Mouse (Mus musculus) embryo, embryonic 10 days (tissue): Measurements from ENCODE around the gene Gm10197.
A peak's percentile ranks its signal among the peaks of the same experiment; 100 is the strongest.
"Not testable (repeated sequence)": the region's sequence is repeated elsewhere in the genome, so short reads cannot be mapped to it uniquely, and the experiment has no call there.

Source experiments
- DNase-seq: peaks from one replicate; pipeline ENCODE4 v3.0.0-alpha.2; 2015; ENCODE audit warnings: low spot score

The Gm10197 gene

GRCm38 (mm10) chr19:53371666-53372065 lies at the start of gene Gm10197:
Gene Gm10197 (minus strand): TSS chr19:53371766.
- no peak for DNase-seq

GRCm38 (mm10) chr19:53420924-53421582 lies 49.5 kb upstream of the Gm10197 start:
- peak; percentile 90 for DNase-seq

GRCm38 (mm10) chr19:53419834-53420233 lies 48.3 kb upstream of the Gm10197 start:
- peak; percentile 85 for DNase-seq

- no peak for DNase-seq
Observed at GRCm38 (mm10) chr19:53415198-53415597, 43.6 kb upstream of the Gm10197 start.

GRCm38 (mm10) chr19:53414650-53415049 lies 43.1 kb upstream of the Gm10197 start:
- DNase-seq = no peak

GRCm38 (mm10) chr19:53413617-53414380 lies 42.2 kb upstream of the Gm10197 start:
- DNase-seq = no peak

GRCm38 (mm10) chr19:53412149-53412848 lies 40.7 kb upstream of the Gm10197 start:
- peak; percentile 76 for DNase-seq

GRCm38 (mm10) chr19:53409663-53410307 lies 38.2 kb upstream of the Gm10197 start:
- DNase-seq = no peak

- DNase-seq = no peak
Observed at GRCm38 (mm10) chr19:53408398-53408797, 36.8 kb upstream of the Gm10197 start.

GRCm38 (mm10) chr19:53407350-53407749 lies 35.8 kb upstream of the Gm10197 start:
- no peak for DNase-seq

GRCm38 (mm10) chr19:53405810-53406209 lies 34.2 kb upstream of the Gm10197 start:
- DNase-seq = no peak

- DNase-seq = no peak
Observed at GRCm38 (mm10) chr19:53404837-53405356, 33.3 kb upstream of the Gm10197 start.

GRCm38 (mm10) chr19:53404219-53404836 lies 32.8 kb upstream of the Gm10197 start:
- no peak for DNase-seq

- DNase-seq = no peak
Observed at GRCm38 (mm10) chr19:53402741-53403432, 31.3 kb upstream of the Gm10197 start.

- no peak for DNase-seq
Observed at GRCm38 (mm10) chr19:53400332-53401110, 29.0 kb upstream of the Gm10197 start.

- DNase-seq = no peak
Observed at GRCm38 (mm10) chr19:53399213-53399612, 27.6 kb upstream of the Gm10197 start.

- no peak for DNase-seq
Observed at GRCm38 (mm10) chr19:53397451-53398233, 26.1 kb upstream of the Gm10197 start.

- not testable (repeated sequence) for DNase-seq
Observed at GRCm38 (mm10) chr19:53395805-53396204, 24.2 kb upstream of the Gm10197 start.

GRCm38 (mm10) chr19:53394956-53395355 lies 23.4 kb upstream of the Gm10197 start:
- not testable (repeated sequence) for DNase-seq
